Mouse (Mus musculus) c-Kit-positive CD71-positive TER-119-positive erythroid progenitor cells, embryonic 14.5 days (primary cell): ENCODE measurements around the gene Mtfmt.

Source experiments
- DNase-seq: peaks from one replicate; pipeline ENCODE4 v3.0.0-alpha.2; 2013; ENCODE audit warnings: low spot score

Gene Mtfmt

DNA sequence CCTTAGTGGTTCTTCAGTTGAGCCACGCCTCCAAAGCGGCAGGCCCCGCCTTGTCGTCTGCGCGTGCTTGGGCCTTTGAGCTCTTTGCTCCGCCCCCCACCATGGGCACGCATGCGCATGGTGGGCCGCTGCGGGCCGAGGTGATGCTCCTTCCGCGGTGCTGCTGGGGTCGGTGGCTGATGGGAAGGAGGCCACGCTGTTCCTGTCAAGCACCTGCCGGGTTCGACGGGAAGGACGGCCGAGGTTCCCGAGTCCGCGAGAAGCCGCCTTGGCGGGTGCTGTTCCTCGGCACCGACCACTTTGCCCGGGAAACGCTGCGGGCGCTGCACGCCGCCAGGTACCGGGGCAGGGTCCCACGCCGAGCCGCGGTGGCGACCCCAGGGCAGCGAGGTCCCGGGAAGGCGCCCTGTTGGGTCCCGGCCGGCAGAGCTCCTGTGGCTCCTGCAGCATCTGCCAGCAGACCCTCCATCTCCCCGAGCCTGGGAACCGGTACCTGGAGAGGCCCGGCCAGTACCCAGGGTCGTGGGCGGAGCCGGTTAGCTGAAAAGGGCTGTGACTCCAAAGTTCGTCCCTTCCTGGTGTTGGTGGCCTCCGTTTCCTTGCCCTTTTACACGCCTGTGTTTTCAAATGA is at the start of gene Mtfmt:
Gene Mtfmt, plus strand, starts transcription at position 112 of the 631 bp plus-strand sequence.
- peak; percentile 95 for DNase-seq

DNA sequence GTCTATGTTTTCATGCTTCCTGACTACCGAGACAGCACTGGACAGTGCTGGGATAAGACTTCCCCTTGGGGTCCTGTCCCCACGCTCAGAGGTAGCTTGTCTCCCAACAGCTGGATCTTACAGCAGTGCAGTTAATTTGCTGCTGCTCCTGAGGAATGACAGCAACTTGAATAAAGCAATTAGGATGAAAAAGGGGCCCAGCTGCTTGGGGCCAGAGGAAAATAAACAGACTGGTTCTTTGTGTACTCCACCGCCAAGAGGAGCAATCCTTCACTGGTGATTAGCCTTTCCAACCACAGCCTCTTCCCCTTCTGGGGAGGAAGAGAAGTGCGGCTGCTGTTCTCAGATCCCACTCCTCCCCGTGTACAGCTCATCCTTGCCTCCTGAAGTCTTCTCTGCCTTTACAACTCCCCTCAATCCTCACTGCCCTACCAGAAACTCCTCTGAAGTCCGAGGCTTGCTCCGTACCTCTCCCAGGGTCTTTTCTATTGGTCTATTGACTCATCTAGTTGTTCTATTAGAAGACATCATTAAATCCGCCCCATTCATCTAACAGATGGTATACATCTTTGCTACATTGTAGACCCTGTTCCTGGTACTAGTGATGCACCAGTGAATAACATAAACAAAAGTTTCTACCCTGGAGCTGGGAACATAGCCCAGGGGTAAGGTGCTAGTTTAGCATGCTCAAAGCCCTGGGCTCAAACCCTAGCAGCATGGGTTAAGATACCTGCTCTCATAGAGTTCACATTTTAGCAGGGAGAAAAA is 49.0 kb upstream of the Mtfmt start:
- no peak for DNase-seq

DNA sequence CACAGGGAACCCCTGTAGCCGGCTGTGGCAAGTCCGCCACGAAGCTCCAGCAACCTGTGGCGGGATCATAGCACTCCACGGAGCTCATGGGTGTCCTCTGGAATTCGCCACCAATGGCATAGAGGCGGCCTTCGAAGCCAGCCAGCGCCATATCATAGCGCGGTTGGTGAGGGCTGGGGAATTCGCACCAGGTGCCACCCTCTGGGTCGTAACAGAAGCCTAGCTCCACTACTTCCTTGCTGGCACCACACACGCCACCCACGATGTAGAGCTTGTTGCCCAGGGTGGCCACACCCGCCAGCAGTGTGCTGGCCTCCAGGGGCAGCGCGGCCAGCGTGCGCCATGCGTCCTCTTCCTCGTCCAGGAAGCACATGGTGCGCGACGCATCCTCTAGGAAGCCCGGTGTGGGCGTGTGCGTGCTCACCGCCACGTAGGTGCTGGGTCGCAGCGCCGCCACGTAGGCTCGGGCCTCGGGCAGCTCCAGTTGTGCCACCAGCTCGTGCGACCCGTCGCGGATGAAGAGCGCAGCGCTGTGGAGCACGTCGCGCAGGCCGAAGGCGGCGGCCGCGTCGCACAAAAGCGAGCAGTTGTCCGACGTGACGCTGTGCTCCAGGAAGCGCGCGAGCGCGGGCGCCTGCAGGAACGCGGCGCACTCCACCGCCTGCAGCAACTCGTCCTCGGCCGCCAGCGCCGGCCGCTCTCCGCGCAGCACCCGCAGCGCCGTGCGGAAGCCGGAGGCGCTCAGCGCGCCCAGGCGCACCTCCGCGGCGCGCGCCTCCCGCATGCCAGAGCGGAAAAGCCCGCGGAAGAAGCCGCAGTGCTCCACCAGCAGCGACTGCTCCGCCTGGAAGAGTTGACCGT is 44.6 kb upstream of the Mtfmt start:
- DNase-seq: no peak

DNA sequence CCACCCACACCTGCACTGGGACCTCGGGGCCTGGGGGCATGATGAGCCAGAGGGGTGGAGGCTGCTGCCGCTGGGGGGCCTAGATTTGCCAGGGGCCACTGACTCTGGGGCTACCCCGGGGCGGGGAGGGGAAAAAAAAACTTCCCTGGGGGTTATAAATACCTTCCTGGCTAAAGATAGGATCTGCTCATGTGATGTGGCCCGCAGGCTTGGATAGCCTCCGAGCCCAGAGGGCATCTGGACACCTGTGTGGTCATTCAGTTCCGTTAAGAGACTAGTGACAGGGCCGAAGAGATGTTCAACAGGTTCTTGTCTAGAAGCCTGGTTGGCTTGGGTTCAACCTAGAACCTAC is 44.0 kb upstream of the Mtfmt start, which contains the start of gene Kbtbd13:
Gene Kbtbd13, minus strand, starts transcription at position 40 of the 352 bp plus-strand sequence.
- no peak for DNase-seq

DNA sequence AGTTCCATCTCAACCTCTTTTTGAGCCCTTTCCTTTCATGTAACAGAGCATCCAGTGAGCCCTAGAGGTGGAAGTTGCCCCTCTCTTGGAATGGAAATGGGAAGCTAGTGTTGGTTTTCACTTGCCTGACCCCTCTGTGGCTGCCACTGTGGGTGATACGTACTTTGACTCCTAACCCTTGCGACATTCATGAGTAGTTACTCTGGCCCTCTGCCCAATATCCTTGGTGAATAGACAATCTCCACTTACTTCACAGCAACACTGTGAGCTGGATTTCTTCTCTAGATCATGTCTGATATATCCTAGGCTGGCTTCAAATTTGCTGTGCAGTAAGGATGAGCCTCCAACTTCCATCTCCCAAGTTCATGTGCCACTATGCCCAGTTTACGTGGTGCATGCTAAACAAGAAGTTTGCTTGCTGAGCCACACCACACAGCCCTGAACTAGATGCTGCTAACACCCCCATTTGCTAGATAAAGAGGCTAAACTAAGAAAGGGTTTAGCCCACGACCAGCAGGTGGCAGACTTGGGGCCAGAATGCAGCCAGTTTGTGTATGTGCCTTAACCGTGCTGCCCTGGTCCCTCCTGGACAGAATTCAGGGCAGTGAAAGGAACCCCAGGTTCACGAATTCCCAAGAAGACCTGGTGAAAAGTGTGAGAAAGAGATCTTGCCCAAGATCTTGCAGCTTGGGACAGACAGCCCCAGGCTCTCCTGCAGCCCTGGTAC is 42.8 kb upstream of the Mtfmt start:
- DNase-seq: peak; percentile 50

DNA sequence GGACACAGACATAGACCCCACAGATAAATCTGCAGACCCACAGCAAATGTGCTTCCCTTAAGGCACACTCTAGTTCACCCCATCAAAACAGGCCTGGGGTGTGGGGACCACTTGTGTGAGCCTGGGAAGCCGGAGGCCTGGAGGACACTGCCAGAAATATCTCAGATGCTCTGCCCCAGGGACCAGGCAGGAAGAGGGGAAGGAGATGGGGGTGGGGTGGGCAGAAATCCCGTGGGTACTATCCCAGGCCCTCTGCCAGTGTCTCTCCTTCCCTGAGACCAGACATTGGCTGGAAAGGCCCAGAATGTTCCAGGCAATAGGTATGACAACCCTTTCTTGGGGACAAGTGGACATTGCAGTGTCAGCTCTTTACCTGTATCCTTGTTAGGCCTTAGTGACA is 42.0 kb upstream of the Mtfmt start:
- no peak for DNase-seq

DNA sequence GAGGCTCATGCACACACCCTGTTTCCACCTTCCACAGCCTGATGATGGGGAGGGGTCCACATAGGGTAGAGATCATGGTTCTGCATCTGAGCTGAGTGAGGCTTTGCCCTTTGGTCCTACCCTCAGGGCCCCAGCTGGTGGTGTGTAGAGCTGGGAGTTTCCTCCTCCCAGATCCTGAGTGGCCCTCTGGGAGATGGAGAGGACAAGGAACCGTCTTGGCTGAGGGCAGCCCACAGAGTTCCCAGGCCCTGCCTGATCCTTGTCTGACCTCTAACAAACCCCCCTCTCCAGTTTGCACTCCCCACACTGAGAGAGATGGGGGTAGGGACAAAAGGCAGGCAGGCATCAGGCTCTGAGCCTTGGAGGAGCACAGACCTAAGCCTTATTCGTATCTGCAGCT is 41.2 kb upstream of the Mtfmt start:
- DNase-seq: no peak

DNA sequence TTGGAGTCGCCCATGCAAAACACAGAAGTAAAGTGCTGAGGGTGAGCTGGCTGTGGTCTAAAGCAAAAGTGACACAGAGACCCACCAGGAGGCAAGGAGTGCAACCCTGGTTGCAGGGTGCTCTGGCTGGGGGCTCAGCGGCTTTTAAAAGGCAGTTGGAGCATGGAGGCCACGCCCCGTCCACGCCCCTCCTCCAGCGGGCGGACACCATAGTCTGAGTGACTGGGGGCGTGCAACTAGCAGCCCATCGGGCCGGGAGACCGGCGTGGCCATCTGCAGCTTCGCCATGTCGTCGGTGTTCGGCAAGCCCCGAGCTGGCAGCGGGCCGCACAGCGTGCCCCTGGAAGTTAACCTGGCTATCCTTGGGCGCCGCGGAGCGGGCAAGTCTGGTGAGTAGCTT is 37.3 kb upstream of the Mtfmt start, which contains the start of gene Rasl12:
Gene Rasl12, plus strand, starts transcription at position 228 of the 400 bp plus-strand sequence.
- DNase-seq: peak; percentile 21

DNA sequence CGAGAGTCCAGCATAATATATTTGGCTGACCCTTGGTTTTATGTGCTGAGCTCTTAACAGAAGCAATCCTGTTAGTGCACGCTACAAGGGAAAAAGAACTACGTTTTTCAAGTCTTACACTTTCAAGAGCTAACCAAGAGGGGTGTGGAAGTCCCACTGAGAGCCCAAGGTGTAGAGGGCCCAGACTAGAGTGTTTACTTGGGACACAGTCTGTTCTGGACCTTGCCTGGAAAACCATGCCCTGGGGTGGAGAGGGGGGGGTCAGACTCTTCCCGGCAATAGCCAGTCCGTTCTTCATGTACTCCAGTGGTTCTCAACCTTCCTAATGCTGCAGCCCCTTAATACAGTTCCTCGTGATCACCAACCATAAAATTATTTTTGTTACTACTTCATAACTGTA is 35.6 kb upstream of the Mtfmt start:
- DNase-seq: no peak

DNA sequence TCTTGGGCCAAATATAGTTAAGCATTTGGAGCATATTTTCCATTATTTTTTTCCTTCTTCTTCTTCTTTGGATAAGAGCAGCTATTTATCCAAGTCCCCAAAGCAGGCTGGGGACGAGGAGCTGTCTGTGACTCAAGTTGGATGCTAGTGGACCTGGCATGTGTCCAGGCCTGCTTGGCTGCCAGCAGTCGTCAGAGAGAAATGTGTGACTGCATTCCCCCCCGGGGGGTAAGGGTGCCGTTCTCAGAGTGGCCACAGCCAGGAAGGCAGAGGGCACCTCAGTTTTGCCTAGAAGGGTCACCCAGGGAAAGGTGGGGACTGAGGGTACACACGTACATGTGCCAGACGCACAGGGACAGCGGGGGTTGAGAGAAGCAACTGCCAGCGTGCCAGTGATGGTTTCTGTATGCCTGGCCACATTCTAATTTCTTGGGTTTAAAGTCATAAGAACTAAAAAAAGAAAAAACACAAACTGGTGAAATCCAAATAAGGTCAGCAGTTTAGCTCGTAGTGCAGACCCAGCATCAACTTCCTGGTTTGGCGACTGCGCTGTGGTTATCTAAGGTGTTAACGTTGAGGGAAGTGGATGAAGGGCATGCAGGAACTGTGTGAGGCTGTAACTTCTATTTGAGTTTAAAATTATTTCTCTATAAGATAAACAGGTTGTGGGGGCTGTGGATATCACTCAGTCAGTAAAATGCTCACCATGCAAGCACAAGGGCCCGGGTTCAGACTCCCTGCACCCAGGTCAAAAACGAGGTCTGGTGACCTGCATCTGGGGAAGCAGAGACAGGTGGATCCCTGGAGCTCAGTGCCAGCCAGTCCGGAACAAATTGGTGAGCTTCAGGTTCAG is 31.0 kb upstream of the Mtfmt start:
- no peak for DNase-seq

DNA sequence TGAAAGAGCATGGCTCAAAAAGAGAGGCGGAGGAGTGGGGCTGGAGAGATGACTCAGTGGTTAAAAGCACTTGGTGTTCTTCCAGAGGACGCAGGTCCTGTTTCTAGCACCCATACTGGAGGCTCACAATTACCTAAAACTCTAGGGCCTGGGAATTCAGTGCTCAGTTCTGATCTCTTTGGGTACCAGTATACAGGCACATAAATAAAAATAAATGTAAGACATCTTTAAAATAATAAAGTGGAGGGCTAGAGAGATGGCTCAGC is 30.5 kb upstream of the Mtfmt start:
- no peak for DNase-seq

DNA sequence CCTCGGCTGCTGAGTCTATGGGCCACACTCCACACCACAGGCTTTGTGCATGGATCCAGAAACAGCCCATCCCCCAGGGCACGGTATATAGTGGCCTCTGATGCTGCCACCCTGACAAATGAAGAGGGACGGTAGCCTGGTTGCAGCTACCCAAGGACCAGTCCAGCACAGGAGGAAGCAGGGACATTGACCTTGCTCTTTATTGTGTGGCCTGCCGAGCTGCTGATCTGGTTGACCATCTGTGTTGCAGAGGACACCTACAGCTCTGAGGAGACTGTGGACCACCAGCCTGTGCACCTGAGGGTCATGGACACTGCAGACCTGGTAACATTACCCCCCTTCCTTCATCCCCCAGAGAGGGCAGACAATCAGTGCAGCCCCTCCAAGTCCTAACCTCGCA is 28.3 kb upstream of the Mtfmt start:
- DNase-seq: no peak

DNA sequence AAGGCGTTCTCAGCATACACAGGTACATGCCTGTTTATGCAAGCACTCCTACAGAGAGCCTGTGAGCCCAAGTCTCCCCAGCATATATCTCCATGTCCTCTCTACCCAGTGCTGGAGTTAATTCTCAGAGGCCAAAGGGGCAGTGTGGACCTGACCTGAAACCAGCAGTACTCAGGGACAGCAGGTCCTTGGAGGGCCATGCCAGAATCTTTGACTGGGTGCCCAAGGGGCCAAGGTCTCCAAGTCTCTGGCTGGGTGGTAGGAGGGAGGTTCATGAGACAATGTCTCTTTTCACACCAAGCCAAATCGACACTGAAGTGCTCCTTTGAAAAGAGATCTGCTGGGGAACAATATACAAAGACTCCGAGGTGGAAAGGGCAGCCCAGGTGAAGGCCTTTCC is 27.7 kb upstream of the Mtfmt start:
- no peak for DNase-seq

DNA sequence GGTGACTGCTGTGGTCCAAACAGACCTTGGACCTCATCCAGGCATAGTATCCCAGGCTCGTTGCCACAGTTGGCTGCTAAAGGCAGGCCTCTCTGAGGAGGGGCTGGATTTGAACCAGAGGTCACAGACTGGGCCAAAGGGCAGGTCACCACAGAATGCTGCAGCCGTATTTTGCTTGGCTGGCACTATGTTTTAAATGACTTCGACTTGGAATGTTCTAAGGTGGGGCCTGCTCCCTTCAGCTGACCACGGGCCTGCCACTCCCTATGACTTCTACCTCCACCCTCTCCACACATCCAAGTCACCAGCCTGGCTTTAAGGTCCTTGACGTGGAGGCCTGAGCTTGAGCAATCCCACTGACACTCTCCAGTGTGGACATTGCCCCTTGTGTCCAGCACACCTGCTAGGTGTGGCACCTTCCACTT is 26.7 kb upstream of the Mtfmt start:
- no peak for DNase-seq

DNA sequence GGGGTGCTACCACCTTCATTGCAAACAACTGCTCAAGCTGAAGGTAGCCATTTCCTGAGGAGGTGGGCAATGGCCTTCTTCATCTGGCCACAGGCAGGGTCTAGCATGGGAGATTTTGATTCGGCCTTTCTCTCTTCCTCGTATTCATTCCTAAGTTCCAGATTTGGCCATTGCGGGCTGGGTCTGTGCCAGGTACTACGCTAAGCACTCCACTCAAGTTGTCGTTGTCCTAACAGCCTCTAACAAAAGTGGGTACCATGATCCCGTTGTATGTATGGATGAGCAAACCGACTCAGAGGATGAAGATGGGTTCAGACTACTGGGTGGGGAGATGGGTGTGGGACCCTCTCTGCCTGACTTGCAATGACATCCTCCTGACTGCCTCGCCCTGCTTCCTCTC is 25.2 kb upstream of the Mtfmt start:
- DNase-seq: no peak

DNA sequence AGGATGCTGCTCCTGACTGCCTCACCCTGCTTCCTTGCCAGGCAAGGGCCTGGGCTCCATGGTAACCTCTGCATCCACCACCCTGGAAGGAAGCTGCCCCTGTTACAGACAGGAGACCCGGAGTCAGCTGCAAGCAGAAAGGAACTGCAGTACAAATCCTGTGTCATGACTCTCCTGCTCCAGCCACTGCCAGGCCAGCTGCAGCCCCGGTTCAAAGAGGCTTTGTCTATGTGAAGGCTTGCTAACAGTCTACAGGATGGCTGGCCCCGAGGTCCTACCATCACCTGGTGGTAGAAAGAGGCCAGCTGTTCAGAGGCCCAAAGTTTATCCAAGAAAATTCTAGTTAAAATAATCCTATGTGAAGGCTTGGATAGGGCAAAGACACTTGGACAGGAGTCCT is 24.3 kb upstream of the Mtfmt start:
- no peak for DNase-seq

DNA sequence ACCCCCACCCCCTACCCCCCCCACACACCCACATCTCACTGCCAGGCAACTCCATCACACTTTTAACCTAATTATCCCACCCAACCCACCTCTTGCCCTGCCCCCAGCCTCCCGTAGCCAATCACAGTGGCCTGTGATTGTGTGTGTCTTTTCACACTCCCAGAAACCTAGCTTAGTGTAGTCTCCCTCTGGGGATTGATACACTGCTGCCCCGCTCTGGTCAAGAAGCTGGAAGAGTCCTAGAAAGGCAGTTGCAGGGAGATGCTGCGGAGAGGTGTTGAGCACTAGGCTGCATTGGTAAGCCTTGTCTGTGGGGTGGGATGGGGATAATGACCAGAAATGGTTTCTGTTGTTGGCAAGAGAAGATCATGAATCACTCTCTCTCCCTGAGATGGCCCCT is 17.8 kb upstream of the Mtfmt start:
- DNase-seq: no peak

DNA sequence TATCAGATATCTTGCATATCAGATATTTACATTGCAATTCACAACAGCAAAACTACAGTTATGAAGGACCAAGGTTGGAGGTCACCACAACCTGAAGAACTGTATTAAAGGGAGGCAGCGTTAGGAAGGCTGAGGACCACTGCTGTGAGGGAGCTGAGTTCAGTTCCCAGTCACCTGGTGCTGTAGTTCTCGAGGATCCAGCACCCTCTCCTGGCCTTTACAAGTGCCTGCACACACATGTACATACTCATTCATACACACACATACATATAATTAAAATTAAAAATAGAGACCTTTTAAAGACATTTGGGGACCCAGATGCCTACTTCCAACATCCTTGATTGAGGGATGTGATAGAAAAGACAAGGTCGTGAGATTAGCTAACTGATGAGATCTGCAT is 15.9 kb upstream of the Mtfmt start:
- no peak for DNase-seq

DNA sequence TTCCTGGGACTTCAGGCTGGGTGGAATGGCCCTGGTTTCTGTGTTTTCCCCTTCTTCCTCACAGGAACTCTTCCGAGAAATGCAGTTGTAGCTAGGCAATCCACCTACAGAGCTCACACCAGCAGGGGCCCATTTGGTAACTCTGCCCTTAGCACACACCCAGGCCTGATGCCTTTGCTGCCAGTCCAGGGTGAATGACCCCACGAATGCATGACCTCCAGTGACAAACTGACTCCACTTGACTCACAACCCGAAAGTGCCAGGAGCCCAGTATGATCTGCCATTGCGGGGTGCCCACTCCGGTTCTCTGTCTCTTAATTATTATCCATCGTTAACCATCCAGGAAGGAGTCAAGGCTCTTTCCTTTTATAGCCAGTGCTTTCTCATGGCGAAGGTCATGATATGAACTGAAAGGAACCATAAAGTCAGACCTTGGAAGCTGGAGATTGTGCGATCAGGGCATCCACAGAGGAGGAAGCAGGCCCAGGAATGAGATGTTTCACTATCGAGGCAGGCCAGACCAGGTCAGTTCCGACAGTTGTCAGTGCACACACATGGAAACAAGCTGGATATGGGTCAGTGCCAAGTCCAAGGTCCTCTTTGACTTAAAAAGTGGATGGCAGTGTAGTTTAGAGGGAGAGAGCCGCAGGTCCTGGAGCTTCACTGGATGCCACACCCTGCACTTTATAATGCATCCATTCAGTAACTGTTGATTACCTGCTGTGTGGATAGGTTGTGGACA is 12.7 kb upstream of the Mtfmt start, which contains the start of gene Slc51b:
Gene Slc51b, minus strand, starts transcription at position 196 of the 742 bp plus-strand sequence.
- DNase-seq: no peak

DNA sequence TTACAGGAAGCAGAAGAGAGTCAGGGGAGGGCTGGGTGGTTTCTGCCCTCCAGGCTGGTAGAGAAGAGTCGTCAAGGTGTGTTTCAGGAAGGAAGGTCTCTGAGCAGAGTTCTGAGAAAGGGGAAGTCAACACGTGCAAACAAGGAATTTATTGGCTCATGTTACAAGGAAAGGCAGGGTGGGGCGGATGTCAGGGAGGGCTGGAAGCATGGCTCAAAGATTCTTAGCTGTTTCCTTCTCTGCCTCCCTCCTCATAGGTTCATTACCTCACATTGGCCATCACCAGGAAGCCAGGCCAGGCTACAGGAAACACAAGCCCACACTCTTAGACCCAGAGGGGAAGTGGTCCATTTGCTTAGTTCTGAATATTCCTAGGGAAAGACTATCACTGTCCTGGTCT is 11.2 kb upstream of the Mtfmt start:
- DNase-seq: no peak

DNA sequence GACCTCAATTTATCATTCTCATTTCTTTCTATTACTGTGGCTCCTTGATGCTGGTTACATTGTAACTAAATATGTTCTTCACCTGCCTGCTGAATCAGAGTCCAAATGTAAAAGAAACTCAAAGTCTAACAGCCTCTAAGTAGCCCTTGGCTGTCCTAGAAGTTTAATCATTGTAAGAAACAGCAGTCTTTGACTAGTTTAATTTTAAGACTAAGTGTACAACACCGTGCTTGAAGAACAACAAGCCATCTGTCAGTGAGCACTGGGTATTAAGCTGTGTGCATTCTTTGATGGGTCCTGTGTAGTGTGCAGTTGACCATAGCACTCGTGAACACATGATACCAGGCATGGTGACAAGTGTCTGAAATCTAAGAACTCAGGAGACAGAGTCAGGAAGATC is 8.1 kb upstream of the Mtfmt start:
- DNase-seq: no peak
